Mouse (Mus musculus) heart, postnatal 0 days (tissue): Measurements from ENCODE around the gene Dnah2. TPM values are rescaled to one million over a fixed set of nuclear protein-coding genes. Genes with fewer than 3 reads are reported as not detected.

Experiments used
- ATAC-seq: fragments of 200-750 bp; cut with Nextera tagmentation; 2 replicates; pipeline ENCODE4 v1.8.0; 2017; ENCODE audit warnings: low read depth, moderate number of reproducible peaks, moderate library complexity; ENCODE audit not compliant: insufficient read depth
- DNase-seq: peaks from one replicate; pipeline ENCODE4 v3.0.0-alpha.2; 2016; ENCODE audit warnings: low spot score
- H3K27ac ChIP-seq: fragments of 300-500 bp; sonication (generic); 2 replicates; pipeline ENCODE4 v1.5.1; 2014; ENCODE audit warnings: low read depth, mild to moderate bottlenecking
- H3K27me3 ChIP-seq: fragments of 300-500 bp; sonication (generic); 2 replicates; pipeline ENCODE4 v1.6.1; 2014; ENCODE audit warnings: low read length, mixed read lengths; ENCODE audit not compliant: control insufficient read depth, insufficient read depth
- H3K36me3 ChIP-seq: fragments of 300-500 bp; sonication (generic); replicated peaks from 2 replicates; pipeline ENCODE4 v1.6.1; 2014; ENCODE audit warnings: low read length, mixed read lengths; ENCODE audit not compliant: control insufficient read depth, insufficient read depth
- H3K4me1 ChIP-seq: fragments of 300-500 bp; sonication (generic); 2 replicates; pipeline ENCODE4 v1.6.1; 2014; ENCODE audit warnings: antibody characterized with exemption; ENCODE audit not compliant: control insufficient read depth, insufficient read depth
- H3K4me2 ChIP-seq: fragments of 300-500 bp; sonication (generic); 2 replicates; pipeline ENCODE4 v1.6.1; 2014; ENCODE audit warnings: low read depth, mild to moderate bottlenecking, low read length, moderate library complexity
- H3K4me3 ChIP-seq: fragments of 300-500 bp; sonication (generic); 2 replicates; pipeline ENCODE4 v1.5.1; 2014; ENCODE audit warnings: low read depth, low read length
- H3K9ac ChIP-seq: fragments of 300-500 bp; sonication (generic); replicated peaks from 2 replicates; pipeline ENCODE4 v1.6.1; 2014; ENCODE audit warnings: low read depth, low read length, mixed read lengths
- H3K9me3 ChIP-seq: fragments of 300-500 bp; sonication (generic); replicated peaks from 2 replicates; pipeline ENCODE4 v1.6.1; 2016; ENCODE audit warnings: low read length; ENCODE audit not compliant: control insufficient read depth
- CTCF ChIP-seq: IDR thresholded peaks from 2 replicates; pipeline ENCODE4 v1.5.1; 2016; ENCODE audit warnings: antibody characterized with exemption, control low read depth, low read depth
- EP300 ChIP-seq: IDR thresholded peaks from 2 replicates; pipeline ENCODE4 v1.6.1; 2016; ENCODE audit warnings: antibody characterized with exemption, low read depth
- WGBS: fragments of 180-500 bp; shearing (Covaris S2); extraction: QIAGEN DNeasy Blood & Tissue Kit; methylation state at CpG from one replicate; pipeline ENCODE4 v1.1.7; 2014; 5-methylcytosine and 5-hydroxymethylcytosine counted together
- polyA plus RNA-seq: library from polyadenylated mRNA; unstranded; fragments of >200 nt; fragmentation: Nextera tagmentation; extraction: Ambion mirVana; gene quantifications from 2 replicates; pipeline ENCODE4 v1.2.1, GENCODE M21; 2015
- total RNA-seq: library from RNA; depleted of rRNA; stranded (reverse); fragments of >200 nt; gene quantifications from 2 replicates; pipeline ENCODE4 v1.2.3, GENCODE M21; 2014; ENCODE audit warnings: low replicate concordance; rRNA removed

Gene Dnah2
- total RNA-seq: not detected in 2 replicates
- 0.03 and 0.30 TPM in 2 replicates for polyA plus RNA-seq

GRCm38 (mm10) chr11:69549060-69549656 is at the start of gene Dnah2:
Gene Dnah2 (minus strand): TSS chr11:69549110.
- Histone ChIP-seq H3K4me1 (peaks cover 6% of the 10 kb centered on the region; the same call in 1 of the 2 replicates), H3K4me2 (no peak within 1 kb of the TSS), H3K27me3 (no peaks in the 10 kb centered on the region), H3K36me3 (0 out of 2 replicates have a peak, but pooled peaks cover under 1% of the 10 kb centered on the region), H3K4me3 (no peak within 1 kb of the TSS), H3K9me3 (no peaks in the 10 kb centered on the region), H3K27ac (no peak within 1 kb of the TSS), H3K9ac (no peak within 1 kb of the TSS)
- TF ChIP-seq CTCF (no peak), EP300 (no peak)
- DNase-seq (no peak), ATAC-seq (no peak)
- WGBS: 58% methylated on average over 12 of the region's 12 CpGs

GRCm38 (mm10) chr11:69594853-69595252 is 45.9 kb upstream of the Dnah2 start:
- TF ChIP-seq EP300 (no peak), CTCF (no peak)
- H3K27ac ChIP-seq: no peak overlapping the region
- no peak overlapping the region for H3K4me3 ChIP-seq
- H3K9ac ChIP-seq: no peak overlapping the region
- no peak for ATAC-seq
- peaks cover 7% of the 10 kb centered on the region; the same call in 1 of the 2 replicates for H3K4me1 ChIP-seq
- H3K4me2 ChIP-seq: no peak overlapping the region
- no peak for DNase-seq
- peaks cover 30% of the 10 kb centered on the region for H3K36me3 ChIP-seq
- WGBS: 95% methylated on average over 6 of the region's 6 CpGs
- no peaks in the 10 kb centered on the region for H3K9me3 ChIP-seq
- H3K27me3 ChIP-seq: no peaks in the 10 kb centered on the region

- no peak overlapping the region for H3K27ac ChIP-seq
Measured at GRCm38 (mm10) chr11:69592799-69593198, 43.9 kb upstream of the Dnah2 start.

GRCm38 (mm10) chr11:69591899-69592637 is 43.2 kb upstream of the Dnah2 start:
- H3K9me3 ChIP-seq: no peaks in the 10 kb centered on the region
- ATAC-seq (no peak), DNase-seq (no peak)
- no peaks in the 10 kb centered on the region for H3K4me1 ChIP-seq
- peaks cover 58% of the 10 kb centered on the region for H3K36me3 ChIP-seq
- 63% methylated on average over 7 of the region's 7 CpGs for WGBS
- no peak overlapping the region for H3K4me2 ChIP-seq
- H3K9ac ChIP-seq: no peak overlapping the region
- H3K4me3 ChIP-seq: no peak overlapping the region
- TF ChIP-seq EP300 (no peak), CTCF (no peak)
- no peak overlapping the region for H3K27ac ChIP-seq
- H3K27me3 ChIP-seq: no peaks in the 10 kb centered on the region

More at GRCm38 (mm10) chr11:69592799-69593198, 43.9 kb upstream of the Dnah2 start:
- H3K4me3 ChIP-seq: no peak overlapping the region
- WGBS: 71% methylated on average over 4 of the region's 4 CpGs
- H3K36me3 ChIP-seq: peaks cover 51% of the 10 kb centered on the region
- TF ChIP-seq CTCF (no peak), EP300 (no peak)
- no peak overlapping the region for H3K9ac ChIP-seq
- H3K27me3 ChIP-seq: no peaks in the 10 kb centered on the region
- no peaks in the 10 kb centered on the region for H3K4me1 ChIP-seq
- H3K9me3 ChIP-seq: no peaks in the 10 kb centered on the region
- no peak for DNase-seq
- ATAC-seq: no peak
- H3K4me2 ChIP-seq: no peak overlapping the region

- Histone ChIP-seq H3K9ac (no peak overlapping the region), H3K9me3 (no peaks in the 10 kb centered on the region), H3K4me1 (no peaks in the 10 kb centered on the region), H3K36me3 (peaks cover 59% of the 10 kb centered on the region), H3K4me3 (no peak overlapping the region), H3K27me3 (no peaks in the 10 kb centered on the region), H3K27ac (no peak overlapping the region), H3K4me2 (no peak overlapping the region)
- TF ChIP-seq CTCF (no peak), EP300 (no peak)
- no peak for ATAC-seq
- WGBS: 83% methylated on average over 3 of the region's 3 CpGs
- DNase-seq: no peak
Measured at GRCm38 (mm10) chr11:69591424-69591823, 42.5 kb upstream of the Dnah2 start.
